Mouse (Mus musculus) erythroblast, embryonic 14.5 days (primary cell): ENCODE data around the gene Ano6. TPM values are rescaled to one million over a fixed set of nuclear protein-coding genes. Genes with fewer than 3 reads are reported as not detected.

Experiments used
- H3K27me3 ChIP-seq: 2 replicates; pipeline ENCODE4 v1.6.1; 2012; ENCODE audit warnings: inconsistent platforms; ENCODE audit not compliant: control insufficient read depth
- H3K36me3 ChIP-seq: 2 replicates; pipeline ENCODE4 v1.6.1; 2012; ENCODE audit warnings: mild to moderate bottlenecking, inconsistent platforms; ENCODE audit not compliant: control insufficient read depth
- H3K4me1 ChIP-seq: 2 replicates; pipeline ENCODE4 v1.6.1; 2012; ENCODE audit warnings: inconsistent platforms; ENCODE audit not compliant: control insufficient read depth
- H3K4me3 ChIP-seq: replicated peaks from 2 replicates; pipeline ENCODE3; 2012; ENCODE audit warnings: moderate library complexity, mild to moderate bottlenecking, inconsistent platforms
- H3K9me3 ChIP-seq: 2 replicates; pipeline ENCODE4 v1.6.1; 2012; ENCODE audit warnings: low read length, inconsistent platforms, mixed read lengths; ENCODE audit not compliant: control insufficient read depth
- GATA1 ChIP-seq: IDR thresholded peaks from 2 replicates; pipeline ENCODE4 v1.6.1; 2012; ENCODE audit warnings: low read length, inconsistent platforms, mixed read lengths
- TAL1 ChIP-seq: IDR thresholded peaks from 3 replicates; pipeline ENCODE4 v1.6.1; 2012; ENCODE audit warnings: low read length, inconsistent platforms, mixed read lengths
- polyA plus RNA-seq: library from polyadenylated mRNA; stranded (reverse); fragments of >175 nt; gene quantifications from 2 replicates; pipeline ENCODE4 v1.2.3, GENCODE M21; 2012

Ano6 gene
- polyA plus RNA-seq, 1 experiment, result 0.32 TPM

- Histone ChIP-seq H3K4me3 (no peak overlapping the region), H3K36me3 (peaks cover 3% of the 10 kb centered on the region; the same call in 1 of the 2 replicates), H3K4me1 (no peaks in the 10 kb centered on the region), H3K27me3 (no peaks in the 10 kb centered on the region), H3K9me3 (no peaks in the 10 kb centered on the region)
- TF ChIP-seq TAL1 (no peak), GATA1 (no peak)
Measured at GRCm38 (mm10) chr15:95972621-95973020, 182.0 kb downstream of the Ano6 start.

GRCm38 (mm10) chr15:95974021-95974597, 183.5 kb downstream of the Ano6 start:
- Histone ChIP-seq H3K27me3 (no peaks in the 10 kb centered on the region), H3K4me1 (no peaks in the 10 kb centered on the region), H3K9me3 (no peaks in the 10 kb centered on the region), H3K36me3 (no peaks in the 10 kb centered on the region), H3K4me3 (no peak overlapping the region)
- no peak for TF ChIP-seq TAL1
- TF ChIP-seq GATA1, result no peak

GRCm38 (mm10) chr15:95976156-95976876, 185.7 kb downstream of the Ano6 start:
- no peak for TF ChIP-seq GATA1
- TF ChIP-seq TAL1, result no peak
- H3K4me1 ChIP-seq, result no peaks in the 10 kb centered on the region
- H3K36me3 ChIP-seq, result no peaks in the 10 kb centered on the region
- H3K4me3 ChIP-seq, result no peak overlapping the region
- no peaks in the 10 kb centered on the region for H3K9me3 ChIP-seq
- no peaks in the 10 kb centered on the region for H3K27me3 ChIP-seq

- H3K36me3 ChIP-seq, result no peaks in the 10 kb centered on the region
- H3K4me3 ChIP-seq, result no peak overlapping the region
- H3K27me3 ChIP-seq, result no peaks in the 10 kb centered on the region
- H3K4me1 ChIP-seq, result no peaks in the 10 kb centered on the region
- TF ChIP-seq TAL1, result no peak
- no peak for TF ChIP-seq GATA1
- H3K9me3 ChIP-seq, result no peaks in the 10 kb centered on the region
Measured at GRCm38 (mm10) chr15:95977169-95977938, 186.7 kb downstream of the Ano6 start.

- Histone ChIP-seq H3K27me3 (no peaks in the 10 kb centered on the region), H3K4me3 (no peak overlapping the region), H3K4me1 (no peaks in the 10 kb centered on the region), H3K9me3 (no peaks in the 10 kb centered on the region), H3K36me3 (no peaks in the 10 kb centered on the region)
- TF ChIP-seq TAL1, result no peak
- no peak for TF ChIP-seq GATA1
Measured at GRCm38 (mm10) chr15:95977939-95978252, 187.3 kb downstream of the Ano6 start.

- no peaks in the 10 kb centered on the region for H3K9me3 ChIP-seq
- H3K27me3 ChIP-seq, result no peaks in the 10 kb centered on the region
- H3K4me3 ChIP-seq, result no peak overlapping the region
- TF ChIP-seq TAL1 (no peak), GATA1 (no peak)
- H3K4me1 ChIP-seq, result no peaks in the 10 kb centered on the region
- H3K36me3 ChIP-seq, result no peaks in the 10 kb centered on the region
Measured at GRCm38 (mm10) chr15:95980641-95981040, 190.0 kb downstream of the Ano6 start.

- H3K36me3 ChIP-seq, result no peaks in the 10 kb centered on the region
- TF ChIP-seq TAL1 (no peak), GATA1 (no peak)
- H3K27me3 ChIP-seq, result no peaks in the 10 kb centered on the region
- peaks cover 12% of the 10 kb centered on the region for H3K9me3 ChIP-seq
- H3K4me3 ChIP-seq, result no peak overlapping the region
- H3K4me1 ChIP-seq, result no peaks in the 10 kb centered on the region
Measured at GRCm38 (mm10) chr15:95987916-95988315, 197.3 kb downstream of the Ano6 start.

GRCm38 (mm10) chr15:95989496-95990124, 199.0 kb downstream of the Ano6 start:
- TF ChIP-seq GATA1 (no peak), TAL1 (no peak)
- Histone ChIP-seq H3K27me3 (no peaks in the 10 kb centered on the region), H3K36me3 (no peaks in the 10 kb centered on the region), H3K4me3 (no peak overlapping the region), H3K9me3 (peaks cover 12% of the 10 kb centered on the region), H3K4me1 (no peaks in the 10 kb centered on the region)

GRCm38 (mm10) chr15:96002958-96003601, 212.4 kb downstream of the Ano6 start:
- H3K4me1 ChIP-seq, result no peaks in the 10 kb centered on the region
- no peaks in the 10 kb centered on the region for H3K27me3 ChIP-seq
- H3K9me3 ChIP-seq, result no peaks in the 10 kb centered on the region
- H3K4me3 ChIP-seq, result no peak overlapping the region
- TF ChIP-seq TAL1 (no peak), GATA1 (no peak)
- H3K36me3 ChIP-seq, result no peaks in the 10 kb centered on the region
